Mouse (Mus musculus) midbrain, embryonic 14.5 days (tissue): Measurements from ENCODE around the gene Rab3c. TPM values are rescaled to one million over a fixed set of nuclear protein-coding genes. Genes with fewer than 3 reads are reported as not detected.

Source experiments
- ATAC-seq: fragments of 200-750 bp; cut with Nextera tagmentation; 2 replicates; pipeline ENCODE4 v1.8.0; 2017; ENCODE audit warnings: moderate number of reproducible peaks, moderate library complexity; ENCODE audit not compliant: low FRiP score, low TSS enrichment
- DNase-seq: peaks from one replicate; pipeline ENCODE4 v3.0.0-alpha.2; 2015
- H3K27ac ChIP-seq: fragments of 300-500 bp; sonication (generic); replicated peaks from 2 replicates; pipeline ENCODE4 v1.5.1; 2014; ENCODE audit warnings: mild to moderate bottlenecking, low read depth, low read length, moderate library complexity
- H3K27me3 ChIP-seq: fragments of 300-500 bp; sonication (generic); 2 replicates; pipeline ENCODE4 v1.6.1; 2014; ENCODE audit warnings: low read length, control low read depth, mixed read lengths; ENCODE audit not compliant: control insufficient read depth, insufficient read depth
- H3K36me3 ChIP-seq: fragments of 300-500 bp; sonication (generic); 2 replicates; pipeline ENCODE4 v1.6.1; 2014; ENCODE audit warnings: low read length, control low read depth; ENCODE audit not compliant: control insufficient read depth, insufficient read depth
- H3K4me1 ChIP-seq: fragments of 300-500 bp; sonication (generic); 2 replicates; pipeline ENCODE4 v1.6.1; 2014; ENCODE audit warnings: mild to moderate bottlenecking, antibody characterized with exemption, low read length, control low read depth; ENCODE audit not compliant: control insufficient read depth, insufficient read depth
- H3K4me2 ChIP-seq: fragments of 300-500 bp; sonication (generic); 2 replicates; pipeline ENCODE4 v1.6.1; 2014; ENCODE audit warnings: mild to moderate bottlenecking, low read length, moderate library complexity
- H3K4me3 ChIP-seq: fragments of 300-500 bp; sonication (generic); replicated peaks from 2 replicates; pipeline ENCODE4 v1.5.1; 2014; ENCODE audit warnings: low read depth, low read length
- H3K9ac ChIP-seq: fragments of 300-500 bp; sonication (generic); replicated peaks from 2 replicates; pipeline ENCODE4 v1.6.1; 2014; ENCODE audit warnings: mild to moderate bottlenecking, low read length, moderate library complexity
- H3K9me3 ChIP-seq: fragments of 300-500 bp; sonication (generic); 2 replicates; pipeline ENCODE4 v1.6.1; 2016; ENCODE audit warnings: low read length, control low read depth, mixed read lengths; ENCODE audit not compliant: control insufficient read depth
- WGBS: fragments of 180-500 bp; shearing (Covaris S2); extraction: QIAGEN DNeasy Blood & Tissue Kit; methylation state at CpG from one replicate; pipeline ENCODE4 v1.1.7; 2014; 5-methylcytosine and 5-hydroxymethylcytosine counted together
- polyA plus RNA-seq: library from polyadenylated mRNA; unstranded; fragments of >200 nt; fragmentation: Nextera tagmentation; extraction: Ambion mirVana; gene quantifications from 2 replicates; pipeline ENCODE4 v1.2.1, GENCODE M21; 2014

Gene Rab3c
- polyA plus RNA-seq, 1 experiment from 2014 or later: 207 TPM

GRCm38 (mm10) chr13:110062835-110063411, 217.9 kb downstream of the Rab3c start:
- Histone ChIP-seq H3K4me1 (peaks cover 14% of the 10 kb centered on the region), H3K4me3 (no peak overlapping the region), H3K4me2 (peak overlapping the region; percentile 38), H3K27me3 (no peaks in the 10 kb centered on the region), H3K9ac (no peak overlapping the region), H3K27ac (peak overlapping the region; percentile 80), H3K9me3 (no peaks in the 10 kb centered on the region), H3K36me3 (peaks cover 7% of the 10 kb centered on the region; the same call in 1 of the 2 replicates)
- 2% methylated on average over 9 of the region's 9 CpGs for WGBS
- ATAC-seq (peak; percentile 93), DNase-seq (peak; percentile 99)

GRCm38 (mm10) chr13:110062288-110062687, 218.5 kb downstream of the Rab3c start:
- Histone ChIP-seq H3K4me3 (no peak overlapping the region), H3K36me3 (peaks cover 7% of the 10 kb centered on the region; the same call in 1 of the 2 replicates), H3K9me3 (no peaks in the 10 kb centered on the region), H3K9ac (no peak overlapping the region), H3K27ac (peak overlapping the region; percentile 80), H3K4me2 (no peak overlapping the region), H3K4me1 (peaks cover 14% of the 10 kb centered on the region), H3K27me3 (no peaks in the 10 kb centered on the region)
- ATAC-seq: peak; percentile 28; the same call in 1 of the 2 replicates
- WGBS: 51% methylated on average over 8 of the region's 8 CpGs
- peak; percentile 30 for DNase-seq

GRCm38 (mm10) chr13:110054538-110054937, 226.3 kb downstream of the Rab3c start:
- DNase-seq (no peak), ATAC-seq (no peak)
- Histone ChIP-seq H3K27me3 (no peaks in the 10 kb centered on the region), H3K4me3 (no peak overlapping the region), H3K27ac (0 out of 2 replicates have a peak overlapping the region, but pooled peaks have one; percentile 37), H3K4me1 (no peaks in the 10 kb centered on the region), H3K9ac (no peak overlapping the region), H3K4me2 (no peak overlapping the region), H3K9me3 (no peaks in the 10 kb centered on the region), H3K36me3 (no peaks in the 10 kb centered on the region)
- 43% methylated on average over 8 of the region's 8 CpGs for WGBS

- ATAC-seq (no peak), DNase-seq (no peak)
- H3K27ac ChIP-seq: no peak overlapping the region
- no peaks in the 10 kb centered on the region for H3K9me3 ChIP-seq
- H3K9ac ChIP-seq: no peak overlapping the region
- H3K4me2 ChIP-seq: no peak overlapping the region
- 72% methylated on average over 5 of the region's 5 CpGs for whole genome bisulfite sequencing
- no peaks in the 10 kb centered on the region for H3K4me1 ChIP-seq
- H3K36me3 ChIP-seq: no peaks in the 10 kb centered on the region
- H3K27me3 ChIP-seq: no peaks in the 10 kb centered on the region
- no peak overlapping the region for H3K4me3 ChIP-seq
Measured at GRCm38 (mm10) chr13:110048767-110049434, 231.9 kb downstream of the Rab3c start.

GRCm38 (mm10) chr13:110044418-110044817, 236.4 kb downstream of the Rab3c start:
- no peaks in the 10 kb centered on the region for H3K27me3 ChIP-seq
- H3K9me3 ChIP-seq: no peaks in the 10 kb centered on the region
- no peak overlapping the region for H3K9ac ChIP-seq
- H3K36me3 ChIP-seq: no peaks in the 10 kb centered on the region
- H3K27ac ChIP-seq: no peak overlapping the region
- 78% methylated on average over 4 of the region's 4 CpGs for WGBS
- no peak overlapping the region for H3K4me3 ChIP-seq
- ATAC-seq: no peak
- no peak overlapping the region for H3K4me2 ChIP-seq
- no peak for DNase-seq
- no peaks in the 10 kb centered on the region for H3K4me1 ChIP-seq

GRCm38 (mm10) chr13:110039779-110040498, 240.9 kb downstream of the Rab3c start:
- H3K4me1 ChIP-seq: no peaks in the 10 kb centered on the region
- H3K9me3 ChIP-seq: no peaks in the 10 kb centered on the region
- H3K4me2 ChIP-seq: no peak overlapping the region
- H3K9ac ChIP-seq: no peak overlapping the region
- H3K27ac ChIP-seq: no peak overlapping the region
- no peaks in the 10 kb centered on the region for H3K27me3 ChIP-seq
- H3K36me3 ChIP-seq: no peaks in the 10 kb centered on the region
- DNase-seq: peak; percentile 86
- no peak overlapping the region for H3K4me3 ChIP-seq
- 80% methylated on average over 3 of the region's 3 CpGs for WGBS
- ATAC-seq: no peak

GRCm38 (mm10) chr13:110039170-110039569, 241.6 kb downstream of the Rab3c start:
- no peak overlapping the region for H3K4me2 ChIP-seq
- 94% methylated on average over 9 of the region's 9 CpGs for WGBS
- no peaks in the 10 kb centered on the region for H3K9me3 ChIP-seq
- H3K36me3 ChIP-seq: no peaks in the 10 kb centered on the region
- H3K27me3 ChIP-seq: no peaks in the 10 kb centered on the region
- no peak overlapping the region for H3K4me3 ChIP-seq
- ATAC-seq (no peak), DNase-seq (no peak)
- H3K9ac ChIP-seq: no peak overlapping the region
- no peak overlapping the region for H3K27ac ChIP-seq
- no peaks in the 10 kb centered on the region for H3K4me1 ChIP-seq

GRCm38 (mm10) chr13:110038521-110038920, 242.3 kb downstream of the Rab3c start:
- Histone ChIP-seq H3K27ac (no peak overlapping the region), H3K36me3 (no peaks in the 10 kb centered on the region), H3K9me3 (no peaks in the 10 kb centered on the region), H3K4me1 (no peaks in the 10 kb centered on the region), H3K9ac (no peak overlapping the region), H3K4me2 (no peak overlapping the region), H3K4me3 (no peak overlapping the region), H3K27me3 (no peaks in the 10 kb centered on the region)
- ATAC-seq (no peak), DNase-seq (no peak)
- 90% methylated on average over 3 of the region's 3 CpGs for WGBS
